ENCODE assay signal across 15 mouse cellular contexts in genomic region chr13:20383875-20384274, GRCm38 (mm10).
A peak's percentile ranks its signal among the peaks of the same experiment; 100 is the strongest.
DNase-seq lines count a peak whose midpoint lies in the region; ATAC-seq and TF ChIP-seq lines count a peak whose summit lies in the region.
"Had no signal": no experiment of that assay in that cellular context is flagged by ENCODE, and none has a peak within 500 bp of the region (broad histone marks: within the 10 kb centered on the region; RNA-seq: fewer than 3 reads in every experiment).

No protein-coding gene starts in this region.

- no peak for TF ChIP-seq EP300 in stomach, postnatal 0 days (optimal IDR thresholded peaks at IDR 0.05)

- TF ChIP-seq POLR2A in thymus, adult 2 months (IDR thresholded peaks at IDR 0.05; ENCODE audit: control insufficient read depth, extremely low read depth, insufficient read depth, low read length, poor library complexity), result no peak

- H3K9me3 ChIP-seq in intestine, embryonic 16.5 days (ENCODE audit: control insufficient read depth, low read length), result no peaks in the 10 kb centered on the region
- no peaks in the 10 kb centered on the region for H3K9me3 ChIP-seq in stomach, postnatal 0 days (ENCODE audit: control insufficient read depth, low read length)
- no peaks in the 10 kb centered on the region for H3K9me3 ChIP-seq in liver, embryonic 11.5 days (ENCODE audit: control insufficient read depth, low read length)
- H3K9me3 ChIP-seq: heart, embryonic 10.5 days; limb, embryonic 10.5 days had no signal

- H3K4me3 ChIP-seq in intestine, embryonic 16.5 days (ENCODE audit: low read length), result no peak overlapping the region
- no peak overlapping the region for H3K4me3 ChIP-seq in stomach, postnatal 0 days (ENCODE audit: low read depth, low read length)
- H3K4me3 ChIP-seq in liver, embryonic 11.5 days (ENCODE audit: low read depth, low read length), result no peak overlapping the region
- no peak overlapping the region for H3K4me3 ChIP-seq in thymus, adult 2 months (ENCODE audit: control insufficient read depth, insufficient read depth, low read length)
- H3K4me3 ChIP-seq: heart, embryonic 10.5 days; limb, embryonic 10.5 days had no signal

- H3K4me2 ChIP-seq in intestine, embryonic 16.5 days (ENCODE audit: low read depth, low read length), result no peak overlapping the region
- no peak overlapping the region for H3K4me2 ChIP-seq in stomach, postnatal 0 days (replicated peaks; ENCODE audit: low read depth)
- no peak overlapping the region for H3K4me2 ChIP-seq in liver, embryonic 11.5 days
- H3K4me2 ChIP-seq: lung, embryonic 14.5 days had no signal

- no peak overlapping the region for H3K9ac ChIP-seq in intestine, embryonic 16.5 days (ENCODE audit: low read depth, low read length)
- no peak overlapping the region for H3K9ac ChIP-seq in stomach, postnatal 0 days (ENCODE audit: low read length)
- H3K9ac ChIP-seq in liver, embryonic 11.5 days (ENCODE audit: low read depth, low read length), result no peak overlapping the region
- H3K9ac ChIP-seq: lung, embryonic 14.5 days had no signal

- H3K27ac ChIP-seq in intestine, embryonic 16.5 days (ENCODE audit: low read length), result no peak overlapping the region
- H3K27ac ChIP-seq in stomach, postnatal 0 days (replicated peaks), result no peak overlapping the region
- no peak overlapping the region for H3K27ac ChIP-seq in liver, embryonic 11.5 days (ENCODE audit: low read depth, low read length)
- H3K27ac ChIP-seq in thymus, adult 2 months (ENCODE audit: control insufficient read depth, insufficient read depth, low read length), result no peak overlapping the region
- H3K27ac ChIP-seq: heart, embryonic 10.5 days; limb, embryonic 10.5 days had no signal

- WGBS in intestine, embryonic 16.5 days, result 79% methylated on average over 1 of the region's 1 CpGs
- 75% methylated on average over 1 of the region's 1 CpGs for WGBS in stomach, postnatal 0 days
- WGBS in liver, embryonic 11.5 days, result 80% methylated on average over 1 of the region's 1 CpGs
- 93% methylated on average over 1 of the region's 1 CpGs for WGBS in thymus, adult 2 months

- no peaks in the 10 kb centered on the region for H3K4me1 ChIP-seq in intestine, embryonic 16.5 days (ENCODE audit: control insufficient read depth, insufficient read depth, low read length)
- H3K4me1 ChIP-seq in stomach, postnatal 0 days (replicated peaks; ENCODE audit: control insufficient read depth, insufficient read depth), result no peaks in the 10 kb centered on the region
- no peaks in the 10 kb centered on the region for H3K4me1 ChIP-seq in liver, embryonic 11.5 days (replicated peaks; ENCODE audit: control insufficient read depth, insufficient read depth, low read length)
- H3K4me1 ChIP-seq in thymus, adult 2 months (replicated peaks; ENCODE audit: control insufficient read depth, insufficient read depth, low read length), result no peaks in the 10 kb centered on the region
- H3K4me1 ChIP-seq: heart, embryonic 10.5 days had no signal

- ATAC-seq in intestine, embryonic 16.5 days, result peak; percentile 90
- peak; percentile 69; the same call in 1 of the 2 replicates for ATAC-seq in stomach, postnatal 0 days (ENCODE audit: low FRiP score, low TSS enrichment)
- no peak for ATAC-seq in liver, embryonic 11.5 days (replicated peaks; ENCODE audit: low FRiP score)
- ATAC-seq: forebrain, embryonic 14.5 days had no signal

- no peaks in the 10 kb centered on the region for H3K36me3 ChIP-seq in intestine, embryonic 16.5 days (ENCODE audit: control insufficient read depth, insufficient read depth, low read length)
- H3K36me3 ChIP-seq in stomach, postnatal 0 days (ENCODE audit: control insufficient read depth, insufficient read depth, low read length), result no peaks in the 10 kb centered on the region
- no peaks in the 10 kb centered on the region for H3K36me3 ChIP-seq in liver, embryonic 11.5 days (ENCODE audit: control insufficient read depth, insufficient read depth, low read length)
- H3K36me3 ChIP-seq in thymus, adult 2 months (ENCODE audit: control insufficient read depth, insufficient read depth, low read length), result no peaks in the 10 kb centered on the region
- H3K36me3 ChIP-seq: heart, embryonic 10.5 days; limb, embryonic 10.5 days had no signal

- no peaks in the 10 kb centered on the region for H3K27me3 ChIP-seq in intestine, embryonic 16.5 days (replicated peaks; ENCODE audit: control insufficient read depth, insufficient read depth, low read length)
- no peaks in the 10 kb centered on the region for H3K27me3 ChIP-seq in stomach, postnatal 0 days (ENCODE audit: control insufficient read depth, insufficient read depth, low read length)
- H3K27me3 ChIP-seq in liver, embryonic 11.5 days (replicated peaks; ENCODE audit: control insufficient read depth, insufficient read depth, low read length), result no peaks in the 10 kb centered on the region
- H3K27me3 ChIP-seq in thymus, adult 2 months (ENCODE audit: control insufficient read depth, insufficient read depth, low read length), result no peaks in the 10 kb centered on the region

- peak; percentile 11 to 54 for DNase-seq in adrenal gland, adult (ENCODE audit: inconsistent age in 2 of 2, low spot score in 1 of 2)
- no peak for DNase-seq in adrenal gland, postnatal 25 days
- peak; percentile 68 for DNase-seq in ovary, adult 18-20 months (ENCODE audit: low spot score)
- DNase-seq in ovary, postnatal 14 days (ENCODE audit: low spot score), result no peak
- DNase-seq in stomach, postnatal 0 days (ENCODE audit: low spot score), result peak; percentile 23
- DNase-seq in liver, embryonic 11.5 days (ENCODE audit: low spot score), result no peak
- no peak for DNase-seq in thymus, adult 2 months
- DNase-seq: cerebellum, adult 9-10 months; lung, embryonic 14.5 days; right cerebral cortex, adult 18-20 months; thymus, adult 18-20 months had no signal

- TF ChIP-seq CTCF in stomach, postnatal 0 days (IDR thresholded peaks at IDR 0.05; ENCODE audit: low read depth), result no peak
- TF ChIP-seq CTCF in thymus, adult 2 months (IDR thresholded peaks at IDR 0.05; ENCODE audit: borderline replicate concordance, control insufficient read depth, extremely low read depth, insufficient read depth, low read length, poor library complexity), result no peak

Comparison
In these comparisons a context has a peak if more than half of its experiments do, and no peak if none do; other contexts are left out.
1. DNase-seq: peak in adrenal gland, adult (2 of 2), ovary, adult 18-20 months (single experiment) and stomach, postnatal 0 days (single experiment); none in adrenal gland, postnatal 25 days (single experiment), ovary, postnatal 14 days (single experiment), liver, embryonic 11.5 days (single experiment) and thymus, adult 2 months (single experiment).